Mouse (Mus musculus): ENCODE results near the gene Swi5. TPM values are rescaled to one million over a fixed set of nuclear protein-coding genes. Genes with fewer than 3 reads are reported as not detected.
A peak's percentile ranks its signal among the peaks of the same experiment; 100 is the strongest.

Swi5 gene
- total and polyA plus RNA-seq, 2 experiments from 2014 or later: 290 to 407 TPM

GRCm38 (mm10) chr2:32289578-32289977 lies 1.7 kb upstream of the Swi5 start:
- peak; percentile 58 for TF ChIP-seq CTCF (IDR thresholded peaks at IDR 0.05; ENCODE audit: low read depth)
- no peaks in the 10 kb centered on the region for H3K9me3 ChIP-seq (ENCODE audit: low read length)
- H3K4me3 ChIP-seq (ENCODE audit: low read depth, low read length): no peak overlapping the region
- peaks cover 20% of the 10 kb centered on the region for H3K4me1 ChIP-seq (ENCODE audit: insufficient read depth)
- no peaks in the 10 kb centered on the region for H3K27me3 ChIP-seq (ENCODE audit: insufficient read depth, low read length)
- peaks cover 12% of the 10 kb centered on the region for H3K36me3 ChIP-seq (ENCODE audit: insufficient read depth)
- ATAC-seq (no peak), DNase-seq (no peak)
- no peak overlapping the region for H3K27ac ChIP-seq (ENCODE audit: low read depth, low read length)
- peak overlapping the region; percentile 63; the same call in 1 of the 2 replicates for H3K4me2 ChIP-seq (ENCODE audit: low read depth)
- H3K9ac ChIP-seq: no peak overlapping the region

- peak; percentile 18 for ATAC-seq
- H3K4me2 ChIP-seq (ENCODE audit: low read depth): peak overlapping the region; percentile 63
- H3K36me3 ChIP-seq (ENCODE audit: insufficient read depth): peaks cover 17% of the 10 kb centered on the region
- no peaks in the 10 kb centered on the region for H3K9me3 ChIP-seq (ENCODE audit: low read length)
- peak overlapping the region; percentile 78 for H3K27ac ChIP-seq (ENCODE audit: low read depth, low read length)
- H3K4me1 ChIP-seq (ENCODE audit: insufficient read depth): peaks cover 20% of the 10 kb centered on the region
- no peaks in the 10 kb centered on the region for H3K27me3 ChIP-seq (ENCODE audit: insufficient read depth, low read length)
- H3K9ac ChIP-seq: peak overlapping the region; percentile 80
- WGBS: 2% methylated on average over 28 of the region's 29 CpGs
- no peak for TF ChIP-seq CTCF (IDR thresholded peaks at IDR 0.05; ENCODE audit: low read depth)
- DNase-seq: peak; percentile 47
- peak overlapping the region; percentile 85 for H3K4me3 ChIP-seq (ENCODE audit: low read depth, low read length)
Measured at GRCm38 (mm10) chr2:32288371-32288931, 576 bp upstream of the Swi5 start.

- peak within 1 kb of the TSS; percentile 93 for H3K4me2 ChIP-seq (ENCODE audit: low read depth)
- peaks cover 20% of the 10 kb centered on the region for H3K4me1 ChIP-seq (ENCODE audit: insufficient read depth)
- H3K36me3 ChIP-seq (ENCODE audit: insufficient read depth): peaks cover 18% of the 10 kb centered on the region; the same call in 1 of the 2 replicates
- DNase-seq: no peak
- TF ChIP-seq CTCF (IDR thresholded peaks at IDR 0.05; ENCODE audit: low read depth): no peak
- H3K9me3 ChIP-seq (ENCODE audit: low read length): no peaks in the 10 kb centered on the region
- peak within 1 kb of the TSS; percentile 85 for H3K4me3 ChIP-seq (ENCODE audit: low read depth, low read length)
- peak within 1 kb of the TSS; percentile 83 for H3K27ac ChIP-seq (ENCODE audit: low read depth, low read length)
- peak; percentile 25 for ATAC-seq
- peak within 1 kb of the TSS; percentile 85 for H3K9ac ChIP-seq
- H3K27me3 ChIP-seq (ENCODE audit: insufficient read depth, low read length): no peaks in the 10 kb centered on the region
- WGBS: 3% methylated on average over 23 of the region's 23 CpGs
Measured at GRCm38 (mm10) chr2:32287334-32287840, 488 bp downstream of the Swi5 start, which contains the start of gene Golga2. Gene Golga2 (plus strand): TSS chr2:32287384.

- Histone ChIP-seq H3K9me3 (ENCODE audit: low read length) (no peaks in the 10 kb centered on the region), H3K4me3 (ENCODE audit: low read depth, low read length) (no peak overlapping the region), H3K4me2 (ENCODE audit: low read depth) (no peak overlapping the region), H3K27me3 (ENCODE audit: insufficient read depth, low read length) (no peaks in the 10 kb centered on the region), H3K27ac (ENCODE audit: low read depth, low read length) (no peak overlapping the region), H3K9ac (no peak overlapping the region), H3K4me1 (ENCODE audit: insufficient read depth) (peaks cover 14% of the 10 kb centered on the region), H3K36me3 (ENCODE audit: insufficient read depth) (peaks cover 41% of the 10 kb centered on the region)
- TF ChIP-seq CTCF (IDR thresholded peaks at IDR 0.05; ENCODE audit: low read depth): no peak
- 93% methylated on average over 3 of the region's 3 CpGs for WGBS
- ATAC-seq (no peak), DNase-seq (no peak)
Measured at GRCm38 (mm10) chr2:32283986-32284385, 3.9 kb downstream of the Swi5 start.

GRCm38 (mm10) chr2:32282727-32283126 lies 5.1 kb downstream of the Swi5 start:
- H3K27ac ChIP-seq (ENCODE audit: low read depth, low read length): no peak overlapping the region
- WGBS: 90% methylated on average over 1 of the region's 1 CpGs

GRCm38 (mm10) chr2:32282289-32282688 lies 5.6 kb downstream of the Swi5 start:
- ATAC-seq (no peak), DNase-seq (no peak)
- WGBS: 93% methylated on average over 2 of the region's 2 CpGs
- Histone ChIP-seq H3K9ac (no peak overlapping the region), H3K27ac (ENCODE audit: low read depth, low read length) (no peak overlapping the region), H3K4me3 (ENCODE audit: low read depth, low read length) (no peak overlapping the region), H3K27me3 (ENCODE audit: insufficient read depth, low read length) (no peaks in the 10 kb centered on the region), H3K4me1 (ENCODE audit: insufficient read depth) (peaks cover 9% of the 10 kb centered on the region), H3K9me3 (ENCODE audit: low read length) (no peaks in the 10 kb centered on the region), H3K36me3 (ENCODE audit: insufficient read depth) (peaks cover 56% of the 10 kb centered on the region), H3K4me2 (ENCODE audit: low read depth) (no peak overlapping the region)
- no peak for TF ChIP-seq CTCF (IDR thresholded peaks at IDR 0.05; ENCODE audit: low read depth)

More at GRCm38 (mm10) chr2:32282727-32283126, 5.1 kb downstream of the Swi5 start:
- no peak overlapping the region for H3K4me3 ChIP-seq (ENCODE audit: low read depth, low read length)
- H3K9ac ChIP-seq: no peak overlapping the region
- ATAC-seq (no peak), DNase-seq (peak; percentile 28)
- H3K36me3 ChIP-seq (ENCODE audit: insufficient read depth): peaks cover 53% of the 10 kb centered on the region
- H3K27me3 ChIP-seq (ENCODE audit: insufficient read depth, low read length): no peaks in the 10 kb centered on the region
- peaks cover 10% of the 10 kb centered on the region for H3K4me1 ChIP-seq (ENCODE audit: insufficient read depth)
- TF ChIP-seq CTCF (IDR thresholded peaks at IDR 0.05; ENCODE audit: low read depth): peak; percentile 64
- H3K4me2 ChIP-seq (ENCODE audit: low read depth): no peak overlapping the region
- no peaks in the 10 kb centered on the region for H3K9me3 ChIP-seq (ENCODE audit: low read length)

- ATAC-seq (no peak), DNase-seq (no peak)
- WGBS: 78% methylated on average over 3 of the region's 3 CpGs
- H3K27ac ChIP-seq (ENCODE audit: low read depth, low read length): no peak overlapping the region
- no peaks in the 10 kb centered on the region for H3K4me1 ChIP-seq (ENCODE audit: insufficient read depth)
- H3K4me3 ChIP-seq (ENCODE audit: low read depth, low read length): no peak overlapping the region
- H3K9me3 ChIP-seq (ENCODE audit: low read length): no peaks in the 10 kb centered on the region
- no peak overlapping the region for H3K9ac ChIP-seq
- TF ChIP-seq CTCF (IDR thresholded peaks at IDR 0.05; ENCODE audit: low read depth): no peak
- H3K4me2 ChIP-seq (ENCODE audit: low read depth): no peak overlapping the region
- H3K27me3 ChIP-seq (ENCODE audit: insufficient read depth, low read length): no peaks in the 10 kb centered on the region
- H3K36me3 ChIP-seq (ENCODE audit: insufficient read depth): peaks cover 34% of the 10 kb centered on the region
Measured at GRCm38 (mm10) chr2:32275823-32276222, 12.1 kb downstream of the Swi5 start.
